Mouse (Mus musculus): ENCODE measurements around the gene Fbxo40.

Fbxo40 gene

GRCm38 (mm10) chr16:36946459-36947159 lies 43.7 kb downstream of the Fbxo40 start:
- no peak for DNase-seq

DNA sequence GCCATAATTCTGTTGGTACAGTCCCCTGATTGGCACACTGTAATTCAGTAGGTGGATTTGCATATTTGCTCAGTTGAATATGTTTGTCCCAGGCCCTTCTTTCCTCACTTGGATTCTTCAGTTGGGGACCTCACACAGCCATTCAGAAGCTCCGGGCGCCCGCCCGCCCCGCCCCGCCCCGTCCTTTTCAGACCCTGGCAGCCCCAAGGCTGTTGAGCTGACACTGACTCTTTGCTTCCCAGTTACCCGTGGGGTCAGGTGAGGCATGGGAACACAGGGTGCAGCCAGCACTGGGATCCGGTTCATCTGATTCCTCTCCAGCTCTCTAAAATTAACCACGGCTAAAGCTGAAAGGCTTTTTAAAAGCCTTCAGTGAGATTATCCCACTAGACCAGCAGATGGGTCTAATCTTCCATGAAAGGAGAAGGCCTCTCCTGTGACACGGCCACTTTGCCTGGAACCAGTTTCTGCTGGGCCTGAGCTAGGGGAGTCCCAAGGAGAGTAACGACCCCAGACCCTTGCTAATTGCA lies 45.3 kb downstream of the Fbxo40 start:
- peak; percentile 18 for DNase-seq

DNA sequence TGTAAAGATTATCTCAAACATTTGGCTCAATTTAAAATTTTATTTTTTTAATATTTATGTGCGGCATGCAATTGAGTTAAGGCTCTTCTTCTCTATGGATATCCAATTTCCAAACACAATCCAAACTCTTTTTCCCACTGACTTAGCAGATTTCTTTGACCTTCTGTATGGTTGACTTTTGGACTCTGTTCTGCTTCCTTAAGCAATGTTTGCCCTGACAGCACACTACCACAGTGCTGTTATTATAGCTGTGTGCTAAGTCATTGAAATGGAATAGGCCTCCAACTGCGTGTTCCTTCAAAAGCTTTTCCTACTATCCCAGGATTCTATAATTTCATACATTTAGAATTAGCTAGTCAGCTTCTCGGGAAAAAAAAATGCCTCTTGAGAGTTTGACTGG lies 46.7 kb downstream of the Fbxo40 start:
- DNase-seq, result no peak

GRCm38 (mm10) chr16:36941895-36942294 lies 48.4 kb downstream of the Fbxo40 start:
- DNase-seq, result no peak

- no peak for DNase-seq
Measured at GRCm38 (mm10) chr16:36941137-36941727, 49.0 kb downstream of the Fbxo40 start.

DNA sequence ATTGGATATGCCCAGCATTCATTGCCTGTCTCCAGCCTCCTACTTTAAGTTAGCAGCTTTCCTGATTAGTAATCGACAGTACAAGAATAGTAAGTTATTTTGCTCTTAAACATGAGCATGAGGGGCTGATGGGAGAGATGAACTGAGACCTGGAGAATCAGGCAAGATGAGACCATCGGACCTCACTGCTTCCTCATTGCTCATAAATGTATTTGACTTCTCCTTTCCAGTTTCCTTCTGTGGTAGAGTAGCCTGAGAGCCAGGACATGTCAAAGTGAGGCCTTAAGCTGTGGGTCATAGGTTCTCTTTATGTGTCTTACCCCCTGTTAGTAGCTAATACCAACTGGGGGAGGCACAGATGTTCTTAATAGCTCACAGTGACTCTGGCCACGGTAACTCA lies 54.5 kb downstream of the Fbxo40 start:
- DNase-seq, result no peak

- DNase-seq, result no peak
Measured at GRCm38 (mm10) chr16:36934841-36935620, 55.2 kb downstream of the Fbxo40 start, which contains the start of gene Hcls1. Gene Hcls1, plus strand, starts transcription at chr16:36934983.

GRCm38 (mm10) chr16:36934131-36934840 lies 56.0 kb downstream of the Fbxo40 start:
- no peak for DNase-seq

DNA sequence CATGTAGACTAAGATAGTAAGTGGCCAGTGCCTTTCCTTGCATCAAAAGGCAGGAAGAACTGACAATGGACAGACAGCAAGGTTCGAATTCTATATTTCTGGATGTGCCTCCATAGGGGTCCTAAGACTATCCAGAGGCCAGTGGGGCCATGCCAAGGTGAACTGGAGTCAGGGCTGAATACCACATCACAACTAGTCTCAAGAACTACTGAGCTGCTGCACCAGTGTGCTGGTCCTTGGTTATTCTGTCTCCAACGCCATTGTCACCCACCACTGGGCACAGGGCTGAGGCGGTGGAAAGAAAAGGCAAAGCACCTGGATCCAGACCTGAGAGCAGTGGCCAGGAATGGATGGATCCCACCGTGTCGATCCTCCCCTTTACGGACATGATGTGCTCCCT lies 57.7 kb downstream of the Fbxo40 start:
- no peak for DNase-seq

GRCm38 (mm10) chr16:36931976-36932375 lies 58.3 kb downstream of the Fbxo40 start:
- no peak for DNase-seq

- no peak for DNase-seq
Measured at GRCm38 (mm10) chr16:36931381-36931780, 58.9 kb downstream of the Fbxo40 start.

DNA sequence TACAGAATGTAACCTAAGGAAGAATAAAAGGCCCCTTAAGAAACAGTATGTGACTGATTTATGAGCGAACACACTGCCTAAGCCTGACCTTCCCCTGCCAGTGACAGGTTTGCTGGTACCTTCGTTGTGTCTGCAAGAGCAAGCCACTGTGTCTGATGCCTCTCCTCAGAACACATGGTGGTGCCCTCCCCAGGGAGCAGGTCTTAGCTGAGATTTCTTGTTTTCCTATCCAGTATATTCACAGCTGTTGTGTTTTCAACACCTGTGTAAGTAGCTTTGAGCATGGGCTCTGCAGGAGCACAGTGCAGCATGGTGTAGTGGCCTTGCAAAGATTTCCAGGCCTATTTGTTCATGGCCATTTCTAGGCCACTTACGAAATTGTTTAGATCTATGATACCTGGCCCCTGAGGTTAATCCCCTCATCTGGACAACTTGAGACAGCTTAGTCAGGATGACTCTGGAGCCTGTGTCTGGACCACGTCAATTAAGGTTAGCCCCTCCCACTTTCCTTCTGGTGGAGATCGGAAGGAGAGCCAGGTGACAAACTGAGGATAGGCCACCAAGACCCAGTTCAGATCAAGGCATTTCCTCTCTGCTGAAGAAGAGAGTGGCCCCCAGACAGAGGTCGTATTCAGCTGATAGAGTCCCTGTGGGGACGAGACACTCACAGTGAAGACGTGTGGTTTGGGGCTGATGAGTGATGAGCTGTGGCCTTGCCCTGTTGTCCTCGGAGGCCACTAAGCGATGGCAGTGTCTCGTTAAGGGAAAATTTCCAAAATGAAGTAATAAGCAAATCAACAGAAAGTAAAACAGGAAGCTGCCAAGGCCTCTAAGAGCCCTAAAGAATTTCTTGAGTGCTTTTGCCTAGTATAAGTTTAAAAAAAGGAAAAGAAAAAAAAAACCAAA lies 59.8 kb downstream of the Fbxo40 start:
- DNase-seq, result no peak

DNA sequence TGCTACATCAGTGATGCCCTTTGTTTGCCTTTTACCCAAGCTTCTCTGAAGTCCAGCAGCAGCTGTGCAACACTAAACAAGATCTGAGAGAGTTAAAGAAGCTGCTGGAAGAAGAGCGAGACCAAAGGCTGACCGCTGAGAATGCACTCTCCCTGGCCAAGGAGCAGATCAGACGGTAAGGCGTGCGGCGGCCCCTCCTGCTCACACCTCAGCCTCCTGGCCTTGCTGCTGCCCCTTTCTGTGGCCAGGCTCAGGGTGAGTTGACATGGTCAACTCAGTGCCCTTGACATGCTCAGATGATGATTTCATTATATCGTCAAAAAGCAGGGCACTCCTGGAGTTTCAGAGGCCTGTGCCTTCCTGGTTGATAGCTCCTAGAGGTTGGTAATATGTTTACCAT lies 61.1 kb downstream of the Fbxo40 start:
- DNase-seq, result no peak

GRCm38 (mm10) chr16:36928106-36928500 lies 62.2 kb downstream of the Fbxo40 start:
- no peak for DNase-seq

- no peak for DNase-seq
Measured at GRCm38 (mm10) chr16:36927495-36928105, 62.7 kb downstream of the Fbxo40 start.

DNA sequence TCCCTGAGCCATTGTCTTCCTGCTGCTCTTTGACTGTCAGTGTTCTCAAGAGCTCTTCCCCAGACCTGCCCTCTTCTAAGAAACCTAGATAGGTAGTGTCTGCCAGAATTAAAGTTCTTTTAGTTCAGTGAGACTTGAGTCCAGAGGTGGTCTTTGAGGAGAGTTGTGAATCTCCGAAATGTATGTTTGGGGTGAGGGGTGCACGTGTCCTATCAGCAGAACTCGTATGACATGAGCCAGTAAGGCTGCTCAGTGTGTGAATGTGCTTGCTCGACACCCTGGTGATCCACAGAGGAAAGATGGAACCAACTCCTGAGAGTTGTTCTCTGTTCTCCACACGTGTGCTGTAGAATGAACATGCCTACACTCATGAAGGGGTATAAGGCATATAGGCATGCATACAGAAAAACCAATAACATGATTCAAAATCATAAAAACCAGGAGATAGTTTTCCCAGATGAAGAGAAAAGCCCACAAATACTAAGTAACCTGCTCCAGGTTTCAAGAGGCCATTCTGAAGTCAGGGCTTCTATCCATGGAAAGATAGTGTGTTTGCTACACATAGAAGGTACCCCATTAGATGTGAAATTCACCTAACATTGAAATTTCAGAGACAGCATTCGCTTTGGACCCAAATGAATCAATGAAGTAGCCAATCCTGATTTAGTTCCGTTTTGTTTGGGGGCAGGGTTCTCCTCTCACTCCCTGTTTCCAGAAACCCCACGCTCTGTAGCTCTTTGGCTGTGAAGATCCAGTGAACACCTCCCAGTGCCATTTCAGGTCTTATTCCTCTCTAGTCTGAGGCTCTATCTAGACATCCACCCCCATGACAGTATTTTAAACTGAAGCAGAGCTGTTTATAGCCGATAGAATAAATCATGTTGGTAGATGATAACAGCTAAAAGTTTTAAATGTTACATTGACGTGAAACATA lies 63.5 kb downstream of the Fbxo40 start:
- DNase-seq, result no peak

- DNase-seq, result no peak
Measured at GRCm38 (mm10) chr16:36925797-36926196, 64.5 kb downstream of the Fbxo40 start.

DNA sequence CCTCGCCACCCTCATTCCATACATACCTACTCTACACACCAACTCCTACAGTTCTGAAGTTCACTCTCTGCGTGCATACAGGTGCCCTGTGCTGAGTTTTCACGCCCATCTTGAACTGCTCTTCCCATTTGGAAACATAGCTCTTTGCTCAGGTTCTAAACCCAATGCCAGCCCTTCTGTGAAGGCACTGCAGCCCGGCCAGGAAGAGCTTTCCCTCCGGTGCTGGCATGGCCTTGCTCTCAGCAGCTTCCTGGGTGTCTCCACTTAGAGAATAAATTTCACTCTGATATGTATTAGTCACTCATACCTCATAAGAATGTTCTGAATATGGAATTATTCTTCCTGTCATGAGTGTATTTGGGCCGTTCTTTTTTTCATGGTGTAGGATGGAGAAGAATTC lies 64.9 kb downstream of the Fbxo40 start:
- DNase-seq, result no peak

GRCm38 (mm10) chr16:36924312-36924711 lies 66.0 kb downstream of the Fbxo40 start:
- DNase-seq, result no peak

- no peak for DNase-seq
Measured at GRCm38 (mm10) chr16:36921980-36922379, 68.3 kb downstream of the Fbxo40 start.

All from cerebellum, adult 8-10 months (tissue).